Mouse (Mus musculus): ENCODE results near the gene Cfap61.

DNA sequence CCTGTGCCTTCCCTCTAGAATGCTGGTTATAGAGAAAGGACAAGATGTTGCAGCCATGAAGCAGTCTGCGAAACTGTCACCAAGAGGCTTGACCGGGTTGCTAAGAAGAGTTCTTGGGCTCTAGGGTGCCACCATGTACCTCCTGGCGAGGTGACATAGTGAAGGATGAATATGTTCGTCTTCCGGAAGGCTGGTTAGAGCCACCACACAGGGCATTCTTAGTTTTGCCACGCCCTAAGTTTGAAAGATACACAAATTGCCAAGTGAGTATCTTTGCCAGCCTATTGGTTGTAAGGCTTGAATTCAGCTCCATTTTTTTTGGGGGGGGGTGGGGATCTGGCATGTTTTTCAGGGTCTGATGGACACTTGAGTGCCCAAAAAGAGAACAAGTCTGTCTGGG is 23.5 kb downstream of the Cfap61 start:
- TF ChIP-seq CTCF (IDR thresholded peaks at IDR 0.05; ENCODE audit: low read depth), result no peak
- TF ChIP-seq EP300 (optimal IDR thresholded peaks at IDR 0.05), result no peak

All from stomach, postnatal 0 days (tissue).